Mouse (Mus musculus) embryonic fibroblast, embryonic 13.5 days (primary cell): Measurements from ENCODE around the gene Igf1r.

Experiments
- CTCF ChIP-seq: IDR thresholded peaks from 2 replicates; pipeline ENCODE4 v1.5.1; 2011; ENCODE audit warnings: mild to moderate bottlenecking, control low read depth, low read length, moderate library complexity, borderline replicate concordance; ENCODE audit not compliant: insufficient read depth
- POLR2A ChIP-seq: IDR thresholded peaks from 2 replicates; pipeline ENCODE4 v1.6.1; 2011; ENCODE audit warnings: low read depth, mild to moderate bottlenecking, control low read depth, low read length, moderate library complexity

GRCm38 (mm10) chr7:68264028-68264453 lies 311.4 kb downstream of the Igf1r start, which contains the start of gene Pgpep1l:
- no peak for TF ChIP-seq CTCF
- TF ChIP-seq POLR2A: no peak
